Mouse (Mus musculus) C2C12 (cell line): Measurements from ENCODE around the gene Rfc2. TPM values are rescaled to one million over a fixed set of nuclear protein-coding genes. Genes with fewer than 3 reads are reported as not detected.

Experiments
- H3K27me3 ChIP-seq: one replicate; pipeline ENCODE4 v1.6.1; 2011; ENCODE audit not compliant: control insufficient read depth, insufficient read depth, insufficient read length
- H3K36me3 ChIP-seq: one replicate; pipeline ENCODE4 v1.6.1; 2011; ENCODE audit not compliant: control insufficient read depth, insufficient read depth
- H3K4me3 ChIP-seq: one replicate; pipeline ENCODE4 v1.5.1; 2011; ENCODE audit warnings: mild to moderate bottlenecking, control low read depth; ENCODE audit not compliant: poor library complexity, insufficient read depth, severe bottlenecking
- H3K79me2 ChIP-seq: one replicate; pipeline ENCODE4 v1.6.1; 2011; ENCODE audit not compliant: control insufficient read depth, insufficient read depth
- H3K79me3 ChIP-seq: one replicate; pipeline ENCODE4 v1.6.1; 2011; ENCODE audit warnings: low read depth, control low read depth
- H3ac ChIP-seq: one replicate; pipeline ENCODE3; 2011; ENCODE audit warnings: low read depth; ENCODE audit not compliant: control insufficient read depth, insufficient read length
- CEBPB ChIP-seq: IDR thresholded peaks from one replicate; pipeline ENCODE4 v1.6.1; 2011; ENCODE audit warnings: low read depth, mild to moderate bottlenecking, control low read depth, moderate library complexity
- CTCF ChIP-seq: IDR thresholded peaks from one replicate; pipeline ENCODE4 v1.5.1; 2011; ENCODE audit not compliant: control insufficient read depth, insufficient read depth, insufficient read length
- FOSL1 ChIP-seq: IDR thresholded peaks from one replicate; pipeline ENCODE4 v1.8.0; 2011; ENCODE audit warnings: mild to moderate bottlenecking, low read length; ENCODE audit not compliant: poor library complexity, insufficient read depth, severe bottlenecking
- MAX ChIP-seq: IDR thresholded peaks from one replicate; pipeline ENCODE4 v1.6.1; 2011; ENCODE audit warnings: mild to moderate bottlenecking, control low read depth
- MYOD1 ChIP-seq: IDR thresholded peaks from one replicate; pipeline ENCODE4 v1.6.1; 2011; ENCODE audit warnings: low read depth; ENCODE audit not compliant: control insufficient read depth, insufficient read length
- MYOG ChIP-seq: IDR thresholded peaks from one replicate; pipeline ENCODE4 v1.6.1; 2011; ENCODE audit not compliant: control insufficient read depth, insufficient read length; ENCODE audit errors: extremely low read depth
- USF1 ChIP-seq: IDR thresholded peaks from one replicate; pipeline ENCODE4 v1.6.1; 2011; ENCODE audit warnings: low read depth, mild to moderate bottlenecking, control low read depth, moderate library complexity
- polyA plus RNA-seq: library from polyadenylated mRNA; unstranded; fragments of >200 nt; fragmentation: generic; extraction: Trizol; gene quantifications from one replicate; pipeline ENCODE4 v1.2.1, GENCODE M21; 2012; ENCODE audit warnings: missing spikeins

Rfc2 gene
- polyA plus RNA-seq, 1 experiment = 140 TPM

DNA sequence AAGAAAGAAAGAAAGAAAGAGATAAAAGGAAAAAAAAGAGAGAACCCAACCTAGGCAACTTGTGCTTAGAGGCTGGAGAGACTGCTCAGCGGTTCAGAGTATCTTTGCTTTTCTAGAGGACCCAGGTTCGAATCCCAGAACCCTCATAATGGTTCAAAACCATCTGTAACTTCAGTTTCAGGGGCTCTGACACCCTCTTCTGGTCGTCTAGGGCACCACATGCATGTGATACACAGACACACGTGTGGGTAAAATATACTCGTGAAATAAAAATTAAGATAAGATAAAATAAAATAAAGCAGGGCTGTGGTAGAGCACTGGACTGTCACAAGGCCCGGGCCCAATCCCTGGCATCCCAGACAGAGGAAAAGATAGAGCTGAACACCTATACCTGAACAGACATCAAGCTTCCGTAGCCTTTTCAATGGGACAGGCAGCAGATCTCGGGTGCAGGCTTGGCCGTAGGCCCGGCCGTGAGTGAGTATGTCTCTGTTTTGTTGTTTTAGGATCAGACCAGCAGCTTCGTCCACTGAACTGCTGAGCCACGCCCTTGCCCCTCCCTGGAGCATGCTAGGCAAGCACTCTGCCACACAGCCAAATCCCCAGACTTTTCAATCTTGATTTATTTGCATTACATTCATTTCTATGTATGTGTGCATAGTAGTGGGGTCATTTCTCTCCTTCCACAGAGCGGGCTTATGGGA is 4.5 kb upstream of the Rfc2 start:
- Histone ChIP-seq H3K79me2 (no peaks in the 10 kb centered on the region), H3ac (no peak overlapping the region), H3K36me3 (no peaks in the 10 kb centered on the region), H3K27me3 (no peaks in the 10 kb centered on the region), H3K79me3 (no peaks in the 10 kb centered on the region), H3K4me3 (no peak overlapping the region)
- TF ChIP-seq MYOD1 = no peak
- no peak for TF ChIP-seq CEBPB
- no peak for TF ChIP-seq FOSL1
- TF ChIP-seq USF1 = no peak

GRCm38 (mm10) chr5:134577534-134577933 is 3.6 kb upstream of the Rfc2 start:
- Histone ChIP-seq H3ac (no peak overlapping the region), H3K79me3 (no peaks in the 10 kb centered on the region), H3K4me3 (no peak overlapping the region), H3K36me3 (no peaks in the 10 kb centered on the region), H3K27me3 (no peaks in the 10 kb centered on the region), H3K79me2 (peaks cover under 1% of the 10 kb centered on the region)
- TF ChIP-seq FOSL1 = no peak
- TF ChIP-seq CEBPB = no peak
- no peak for TF ChIP-seq MYOD1

- Histone ChIP-seq H3K4me3 (no peak overlapping the region), H3K27me3 (no peaks in the 10 kb centered on the region), H3K36me3 (peaks cover under 1% of the 10 kb centered on the region), H3K79me2 (peaks cover 16% of the 10 kb centered on the region), H3K79me3 (peaks cover 9% of the 10 kb centered on the region), H3ac (no peak overlapping the region)
- TF ChIP-seq FOSL1 = no peak
- TF ChIP-seq MAX = no peak
- TF ChIP-seq MYOD1 = no peak
- TF ChIP-seq MYOG = no peak
- TF ChIP-seq USF1 = no peak
- TF ChIP-seq CTCF = no peak
- TF ChIP-seq CEBPB = no peak
Observed at GRCm38 (mm10) chr5:134579135-134579534, 2.0 kb upstream of the Rfc2 start.

DNA sequence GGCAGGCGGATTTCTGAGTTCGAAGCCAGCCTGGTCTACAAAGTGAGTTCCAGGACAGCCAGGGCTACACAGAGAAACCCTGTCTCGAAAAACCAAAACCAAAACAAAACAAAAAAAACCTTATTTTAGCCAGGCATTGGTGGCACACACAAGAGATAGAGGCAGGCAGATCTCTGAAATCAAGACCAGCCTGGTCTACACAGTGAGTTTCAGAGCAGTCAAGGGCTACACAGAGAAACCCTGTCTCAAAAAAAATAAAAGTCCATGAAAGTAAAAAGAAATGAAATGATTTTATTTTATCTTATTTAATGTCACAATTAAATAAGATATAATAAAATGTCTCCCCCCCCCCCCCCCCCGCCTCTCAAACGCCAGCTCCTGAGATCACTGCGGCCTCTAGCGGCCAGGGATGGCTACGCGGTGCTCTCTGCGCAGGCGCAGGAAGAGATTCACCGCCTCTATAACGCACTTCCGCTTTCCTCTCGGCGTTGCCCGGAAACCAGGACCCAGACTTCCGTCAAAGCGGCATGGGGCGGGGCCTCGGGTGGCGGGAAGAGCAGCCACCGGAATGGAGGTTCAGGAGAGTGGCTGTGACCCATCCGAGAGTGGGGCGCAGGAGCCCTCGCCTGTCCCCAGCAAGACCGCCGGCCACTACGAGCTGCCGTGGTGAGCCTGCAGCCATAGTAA is 1.2 kb downstream of the Rfc2 start:
- Histone ChIP-seq H3K36me3 (peaks cover 11% of the 10 kb centered on the region), H3K79me2 (peaks cover 40% of the 10 kb centered on the region), H3K4me3 (peak overlapping the region; percentile 88), H3K79me3 (peaks cover 19% of the 10 kb centered on the region), H3K27me3 (no peaks in the 10 kb centered on the region), H3ac (peak overlapping the region; percentile 99)
- TF ChIP-seq USF1 (no peak), CEBPB (no peak), MYOG (no peak), MYOD1 (no peak), MAX (peak; percentile 30), FOSL1 (no peak), CTCF (peak; percentile 75)

- Histone ChIP-seq H3K27me3 (no peaks in the 10 kb centered on the region), H3K79me3 (peaks cover 19% of the 10 kb centered on the region), H3K36me3 (peaks cover 18% of the 10 kb centered on the region), H3K4me3 (peak overlapping the region; percentile 88), H3K79me2 (peaks cover 40% of the 10 kb centered on the region), H3ac (peak overlapping the region; percentile 99)
- TF ChIP-seq FOSL1 = no peak
- TF ChIP-seq CTCF = no peak
- no peak for TF ChIP-seq MYOG
- TF ChIP-seq MAX = no peak
- TF ChIP-seq MYOD1 = no peak
- no peak for TF ChIP-seq USF1
- TF ChIP-seq CEBPB = no peak
Observed at GRCm38 (mm10) chr5:134583006-134583883, 2.1 kb downstream of the Rfc2 start.
